Mouse (Mus musculus) lung, postnatal 36 days (tissue): ENCODE results near the gene 1700028J19Rik.
"Not testable (repeated sequence)": the region's sequence is repeated elsewhere in the genome, so short reads cannot be mapped to it uniquely, and the experiment has no call there.

Experiments
- DNase-seq: peaks from one replicate; pipeline ENCODE4 v3.0.0; 2022; ENCODE audit warnings: mixed read lengths

Gene 1700028J19Rik

GRCm38 (mm10) chr7:44246055-44246983, at the start of gene 1700028J19Rik, which contains the start of gene 2410002F23Rik:
Gene 1700028J19Rik, minus strand, starts transcription at chr7:44246695.
Gene 2410002F23Rik, plus strand, starts transcription at chr7:44246722.
- peak; percentile 92 for DNase-seq

GRCm38 (mm10) chr7:44291418-44291817, 44.9 kb upstream of the 1700028J19Rik start:
- no peak for DNase-seq

GRCm38 (mm10) chr7:44290986-44291385, 44.5 kb upstream of the 1700028J19Rik start:
- no peak for DNase-seq

GRCm38 (mm10) chr7:44287760-44288159, 41.3 kb upstream of the 1700028J19Rik start:
- DNase-seq, result peak; percentile 35

GRCm38 (mm10) chr7:44281586-44281985, 35.1 kb upstream of the 1700028J19Rik start:
- DNase-seq, result no peak

- peak; percentile 12 for DNase-seq
Observed at GRCm38 (mm10) chr7:44280959-44281358, 34.5 kb upstream of the 1700028J19Rik start.

- peak; percentile 56 for DNase-seq
Observed at GRCm38 (mm10) chr7:44277250-44277622, 30.7 kb upstream of the 1700028J19Rik start.

GRCm38 (mm10) chr7:44276461-44277249, 30.2 kb upstream of the 1700028J19Rik start:
- no peak for DNase-seq

- DNase-seq, result no peak
Observed at GRCm38 (mm10) chr7:44275546-44275945, 29.1 kb upstream of the 1700028J19Rik start.

GRCm38 (mm10) chr7:44274096-44274495, 27.6 kb upstream of the 1700028J19Rik start:
- no peak for DNase-seq

- no peak for DNase-seq
Observed at GRCm38 (mm10) chr7:44273446-44273845, 27.0 kb upstream of the 1700028J19Rik start.

- DNase-seq, result no peak
Observed at GRCm38 (mm10) chr7:44272546-44272945, 26.1 kb upstream of the 1700028J19Rik start.

GRCm38 (mm10) chr7:44271309-44271708, 24.8 kb upstream of the 1700028J19Rik start:
- peak; percentile 12 for DNase-seq

GRCm38 (mm10) chr7:44269397-44269796, 22.9 kb upstream of the 1700028J19Rik start:
- no peak for DNase-seq

- DNase-seq, result no peak
Observed at GRCm38 (mm10) chr7:44268117-44268516, 21.6 kb upstream of the 1700028J19Rik start.

- peak; percentile 98 for DNase-seq
Observed at GRCm38 (mm10) chr7:44262791-44263643, 16.5 kb upstream of the 1700028J19Rik start.

GRCm38 (mm10) chr7:44261147-44261546, 14.7 kb upstream of the 1700028J19Rik start, which contains the start of gene Gm15517:
Gene Gm15517, plus strand, starts transcription at chr7:44261447.
- DNase-seq, result no peak

- no peak for DNase-seq
Observed at GRCm38 (mm10) chr7:44260410-44260809, 13.9 kb upstream of the 1700028J19Rik start.

GRCm38 (mm10) chr7:44257278-44257677, 10.8 kb upstream of the 1700028J19Rik start, which contains the start of gene Acp4:
Gene Acp4, minus strand, starts transcription at chr7:44257378.
- DNase-seq, result no peak

- no peak for DNase-seq
Observed at GRCm38 (mm10) chr7:44254930-44255329, 8.4 kb upstream of the 1700028J19Rik start.

GRCm38 (mm10) chr7:44253023-44253616, 6.6 kb upstream of the 1700028J19Rik start:
- no peak for DNase-seq

- DNase-seq, result not testable (repeated sequence)
Observed at GRCm38 (mm10) chr7:44250732-44251275, 4.3 kb upstream of the 1700028J19Rik start.
